Mouse (Mus musculus) cortical plate, adult 2 months (tissue): ENCODE data around the gene Sh3glb1. TPM values are rescaled to one million over a fixed set of nuclear protein-coding genes. Genes with fewer than 3 reads are reported as not detected.

Source experiments
- H3K27ac ChIP-seq: fragments of 200-500 bp; 2 replicates; pipeline ENCODE4 v1.5.1; 2012; ENCODE audit warnings: low read length, control low read depth, inconsistent platforms; ENCODE audit not compliant: insufficient read depth
- H3K4me1 ChIP-seq: fragments of 200-500 bp; 2 replicates; pipeline ENCODE4 v1.6.1; 2011; ENCODE audit warnings: low read length; ENCODE audit not compliant: control insufficient read depth, insufficient read depth
- H3K4me3 ChIP-seq: fragments of 200-500 bp; 2 replicates; pipeline ENCODE4 v1.5.1; 2011; ENCODE audit warnings: mild to moderate bottlenecking, low read length, control low read depth; ENCODE audit not compliant: insufficient read depth
- CTCF ChIP-seq: fragments of 200-500 bp; IDR thresholded peaks from 2 replicates; pipeline ENCODE4 v1.5.1; 2011; ENCODE audit warnings: mild to moderate bottlenecking, control low read depth, low read length; ENCODE audit not compliant: insufficient read depth; ENCODE audit errors: extremely low read depth
- POLR2A ChIP-seq: fragments of 200-500 bp; IDR thresholded peaks from 2 replicates; pipeline ENCODE4 v1.6.1; 2011; ENCODE audit warnings: mild to moderate bottlenecking, low read length, control low read depth; ENCODE audit not compliant: insufficient read depth; ENCODE audit errors: extremely low read depth
- polyA plus RNA-seq: library from polyadenylated mRNA; depleted of rRNA; stranded (reverse); fragments of >200 nt; gene quantifications from 2 replicates; pipeline ENCODE4 v1.2.3, GENCODE M21; 2012; rRNA removed

Sh3glb1 gene
- polyA plus RNA-seq, 1 experiment: 27.3 TPM

- no peak overlapping the region for H3K4me3 ChIP-seq
- no peak overlapping the region for H3K27ac ChIP-seq
- no peaks in the 10 kb centered on the region for H3K4me1 ChIP-seq
- no peak for TF ChIP-seq CTCF
- TF ChIP-seq POLR2A: no peak
These were observed 58.7 kb downstream of the Sh3glb1 start for GRCm38 (mm10) chr3:144661439-144661838.

GRCm38 (mm10) chr3:144644202-144644601 lies 75.9 kb downstream of the Sh3glb1 start:
- Histone ChIP-seq H3K4me3 (no peak overlapping the region), H3K27ac (no peak overlapping the region), H3K4me1 (no peaks in the 10 kb centered on the region)
- TF ChIP-seq CTCF (no peak), POLR2A (no peak)

- H3K4me3 ChIP-seq: no peak overlapping the region
- 0 out of 2 replicates have a peak overlapping the region, but pooled peaks have one; percentile 10 for H3K27ac ChIP-seq
- TF ChIP-seq CTCF: no peak
- no peak for TF ChIP-seq POLR2A
- no peaks in the 10 kb centered on the region for H3K4me1 ChIP-seq
These were observed 76.7 kb downstream of the Sh3glb1 start for GRCm38 (mm10) chr3:144643301-144643871.

- Histone ChIP-seq H3K4me1 (no peaks in the 10 kb centered on the region), H3K27ac (no peak overlapping the region), H3K4me3 (no peak overlapping the region)
- TF ChIP-seq CTCF (no peak), POLR2A (no peak)
These were observed 78.0 kb downstream of the Sh3glb1 start for GRCm38 (mm10) chr3:144642141-144642540.

- Histone ChIP-seq H3K4me3 (no peak overlapping the region), H3K4me1 (no peaks in the 10 kb centered on the region), H3K27ac (no peak overlapping the region)
- no peak for TF ChIP-seq POLR2A
- TF ChIP-seq CTCF: no peak
These were observed 80.1 kb downstream of the Sh3glb1 start for GRCm38 (mm10) chr3:144640033-144640432.

- Histone ChIP-seq H3K4me1 (no peaks in the 10 kb centered on the region), H3K4me3 (no peak overlapping the region), H3K27ac (no peak overlapping the region)
- no peak for TF ChIP-seq CTCF
- TF ChIP-seq POLR2A: no peak
These were observed 80.7 kb downstream of the Sh3glb1 start for GRCm38 (mm10) chr3:144639387-144639786.

- Histone ChIP-seq H3K4me3 (no peak overlapping the region), H3K4me1 (no peaks in the 10 kb centered on the region), H3K27ac (no peak overlapping the region)
- no peak for TF ChIP-seq POLR2A
- TF ChIP-seq CTCF: no peak
These were observed 82.0 kb downstream of the Sh3glb1 start for GRCm38 (mm10) chr3:144638110-144638509.

- TF ChIP-seq POLR2A: no peak
- TF ChIP-seq CTCF: no peak
- Histone ChIP-seq H3K4me1 (no peaks in the 10 kb centered on the region), H3K27ac (no peak overlapping the region), H3K4me3 (no peak overlapping the region)
These were observed 84.9 kb downstream of the Sh3glb1 start for GRCm38 (mm10) chr3:144635236-144635635.

Other genes with a start within 250 kb of the Sh3glb1 start
- 26.4 and 27.5 TPM in 2 replicates for gene Hs2st1, start 150.2 kb downstream of the Sh3glb1 start, polyA plus RNA-seq
- 265 and 279 TPM in 2 replicates for gene Selenof, start 150.0 kb downstream of the Sh3glb1 start, polyA plus RNA-seq
- 0.33 and 0.40 TPM in 2 replicates for gene Clca3a1, start 40.6 kb upstream of the Sh3glb1 start, polyA plus RNA-seq
- 0.08 and 0.15 TPM in 2 replicates for gene Clca3a2, start 99.2 kb upstream of the Sh3glb1 start, polyA plus RNA-seq
- not detected in 2 replicates for gene Clca3b, start 129.0 kb upstream of the Sh3glb1 start, polyA plus RNA-seq
- not detected in 2 replicates for gene Clca4b, start 212.2 kb upstream of the Sh3glb1 start, polyA plus RNA-seq